Mouse (Mus musculus): Measurements from ENCODE around the gene Actn1.

DNA sequence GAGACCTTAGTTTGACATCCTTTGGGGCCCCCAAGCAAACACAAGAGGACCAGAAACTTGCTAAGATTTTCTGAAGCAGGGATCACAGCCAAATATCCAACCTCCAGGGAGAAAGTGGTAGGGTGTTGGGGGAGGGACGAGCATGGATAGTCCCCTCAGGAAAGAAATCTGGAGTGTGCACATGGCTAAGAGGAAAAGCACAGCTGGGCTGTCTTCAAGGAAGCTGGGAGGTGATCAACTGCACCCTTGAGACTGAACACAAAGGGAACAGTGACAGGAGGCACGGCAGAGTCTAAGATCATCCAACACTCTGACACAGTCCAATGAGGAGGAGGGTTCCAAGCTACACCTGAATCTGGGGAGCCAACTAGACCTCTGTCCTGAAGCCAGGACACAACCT lies 13.7 kb downstream of the Actn1 start:
- no peak for TF ChIP-seq CTCF (IDR thresholded peaks at IDR 0.05; ENCODE audit: low read depth)
- TF ChIP-seq EP300 (IDR thresholded peaks at IDR 0.05; ENCODE audit: low read depth): no peak

Data from heart, postnatal 0 days (tissue).